Mouse (Mus musculus): ENCODE measurements around the gene Plxnb3. TPM values are rescaled to one million over a fixed set of nuclear protein-coding genes. Genes with fewer than 3 reads are reported as not detected.

Gene Plxnb3
- polyA plus RNA-seq, 1 experiment, result 0.66 TPM

GRCm38 (mm10) chrX:73805814-73806213 is 48.9 kb downstream of the Plxnb3 start:
- no peak for TF ChIP-seq MYOD1 (IDR thresholded peaks at IDR 0.05; ENCODE audit: control insufficient read depth in 1 of 3, insufficient read length in 2 of 3, low read depth in 2 of 3)
- TF ChIP-seq SRF (IDR thresholded peaks at IDR 0.05; ENCODE audit: control insufficient read depth, insufficient read length, low read depth), result no peak
- no peak for TF ChIP-seq TCF3 (IDR thresholded peaks at IDR 0.05; ENCODE audit: insufficient read length, low read depth)
- TF ChIP-seq USF1 (IDR thresholded peaks at IDR 0.05; ENCODE audit: low read depth), result no peak
- TF ChIP-seq POLR2AphosphoS2 (IDR thresholded peaks at IDR 0.05; ENCODE audit: insufficient read length, low read depth), result no peak
- TF ChIP-seq CEBPB (IDR thresholded peaks at IDR 0.05; ENCODE audit: insufficient read depth, poor library complexity, severe bottlenecking), result no peak
- no peak for TF ChIP-seq POLR2A (IDR thresholded peaks at IDR 0.05; ENCODE audit: insufficient read length, low read depth)
- no peak for TF ChIP-seq MAX (IDR thresholded peaks at IDR 0.05; ENCODE audit: low read depth)
- TF ChIP-seq REST (IDR thresholded peaks at IDR 0.05; ENCODE audit: insufficient read depth, insufficient read length), result no peak
- TF ChIP-seq MYOG (IDR thresholded peaks at IDR 0.05; ENCODE audit: control insufficient read depth in 1 of 3, insufficient read depth in 1 of 3, insufficient read length in 2 of 3, low read depth in 2 of 3), result no peak
- TF ChIP-seq E2F4 (IDR thresholded peaks at IDR 0.05; ENCODE audit: insufficient read depth), result no peak
- TF ChIP-seq TCF12 (IDR thresholded peaks at IDR 0.05; ENCODE audit: insufficient read depth, poor library complexity, severe bottlenecking), result no peak
- Histone ChIP-seq H3K4me3 (no peak overlapping the region), H3K27me3 (ENCODE audit: control insufficient read depth, insufficient read depth, insufficient read length) (no peaks in the 10 kb centered on the region), H3K4me2 (ENCODE audit: low read depth) (no peak overlapping the region), H3K79me2 (ENCODE audit: control insufficient read depth, insufficient read depth) (no peaks in the 10 kb centered on the region), H3K36me3 (ENCODE audit: control insufficient read depth, insufficient read depth) (no peaks in the 10 kb centered on the region), H3ac (ENCODE audit: control insufficient read depth, insufficient read length) (no peak overlapping the region)

GRCm38 (mm10) chrX:73815072-73815471 is 58.2 kb downstream of the Plxnb3 start:
- Histone ChIP-seq H3K36me3 (ENCODE audit: control insufficient read depth, insufficient read depth) (no peaks in the 10 kb centered on the region), H3K79me2 (ENCODE audit: control insufficient read depth, insufficient read depth) (no peaks in the 10 kb centered on the region), H3ac (ENCODE audit: control insufficient read depth, insufficient read length) (no peak overlapping the region), H3K4me2 (ENCODE audit: low read depth) (no peak overlapping the region), H3K27me3 (ENCODE audit: control insufficient read depth, insufficient read depth, insufficient read length) (peaks cover 7% of the 10 kb centered on the region), H3K4me3 (no peak overlapping the region)
- TF ChIP-seq MYOG (IDR thresholded peaks at IDR 0.05; ENCODE audit: control insufficient read depth in 1 of 3, insufficient read depth in 1 of 3, insufficient read length in 2 of 3, low read depth in 2 of 3) (no peak), USF1 (IDR thresholded peaks at IDR 0.05; ENCODE audit: low read depth) (no peak), MYOD1 (IDR thresholded peaks at IDR 0.05; ENCODE audit: control insufficient read depth in 1 of 3, insufficient read length in 2 of 3, low read depth in 2 of 3) (no peak), SRF (IDR thresholded peaks at IDR 0.05; ENCODE audit: control insufficient read depth, insufficient read length, low read depth) (no peak)

GRCm38 (mm10) chrX:73816596-73817314 is 59.9 kb downstream of the Plxnb3 start:
- Histone ChIP-seq H3K4me3 (no peak overlapping the region), H3K4me2 (ENCODE audit: low read depth) (no peak overlapping the region), H3K36me3 (ENCODE audit: control insufficient read depth, insufficient read depth) (no peaks in the 10 kb centered on the region), H3K79me2 (ENCODE audit: control insufficient read depth, insufficient read depth) (no peaks in the 10 kb centered on the region), H3ac (ENCODE audit: control insufficient read depth, insufficient read length) (no peak overlapping the region), H3K27me3 (ENCODE audit: control insufficient read depth, insufficient read depth, insufficient read length) (peaks cover 7% of the 10 kb centered on the region)
- no peak for TF ChIP-seq POLR2AphosphoS2 (IDR thresholded peaks at IDR 0.05; ENCODE audit: insufficient read length, low read depth)
- no peak for TF ChIP-seq E2F4 (IDR thresholded peaks at IDR 0.05; ENCODE audit: insufficient read depth)
- no peak for TF ChIP-seq TCF3 (IDR thresholded peaks at IDR 0.05; ENCODE audit: insufficient read length, low read depth)
- TF ChIP-seq MYOD1 (IDR thresholded peaks at IDR 0.05; ENCODE audit: control insufficient read depth in 1 of 3, insufficient read length in 2 of 3, low read depth in 2 of 3), result no peak
- TF ChIP-seq TCF12 (IDR thresholded peaks at IDR 0.05; ENCODE audit: insufficient read depth, poor library complexity, severe bottlenecking), result no peak
- TF ChIP-seq USF1 (IDR thresholded peaks at IDR 0.05; ENCODE audit: low read depth), result no peak

Other genes with a start within 250 kb of the Plxnb3 start
- gene Dusp9, start 117.7 kb upstream of the Plxnb3 start, polyA plus RNA-seq (2012; fragmentation: generic; extraction: Trizol), result 2.9 TPM
- 0.11 TPM for gene Pnck, start 97.0 kb upstream of the Plxnb3 start, polyA plus RNA-seq (2012; fragmentation: generic; extraction: Trizol)
- gene Slc6a8, start 83.9 kb upstream of the Plxnb3 start, polyA plus RNA-seq (2012; fragmentation: generic; extraction: Trizol), result 56.3 TPM
- gene Bcap31, start 40.9 kb upstream of the Plxnb3 start, polyA plus RNA-seq (2012; fragmentation: generic; extraction: Trizol), result 255 TPM
- 14.9 TPM for gene Abcd1, start 40.5 kb upstream of the Plxnb3 start, polyA plus RNA-seq (2012; fragmentation: generic; extraction: Trizol)
- 16.9 TPM for gene Srpk3, start 17.3 kb downstream of the Plxnb3 start, polyA plus RNA-seq (2012; fragmentation: generic; extraction: Trizol)
- 238 TPM for gene Idh3g, start 29.8 kb downstream of the Plxnb3 start, polyA plus RNA-seq (2012; fragmentation: generic; extraction: Trizol)
- 224 TPM for gene Ssr4, start 29.9 kb downstream of the Plxnb3 start, polyA plus RNA-seq (2012; fragmentation: generic; extraction: Trizol)
- 0.25 TPM for gene Pdzd4, start 67.9 kb downstream of the Plxnb3 start, polyA plus RNA-seq (2012; fragmentation: generic; extraction: Trizol)
- gene Avpr2, start 135.0 kb downstream of the Plxnb3 start, polyA plus RNA-seq (2012; fragmentation: generic; extraction: Trizol), result not detected
- 0.65 TPM for gene L1cam, start 139.0 kb downstream of the Plxnb3 start, polyA plus RNA-seq (2012; fragmentation: generic; extraction: Trizol)
- 0.24 TPM for gene Arhgap4, start 164.8 kb downstream of the Plxnb3 start, polyA plus RNA-seq (2012; fragmentation: generic; extraction: Trizol)
- 83.1 TPM for gene Naa10, start 164.9 kb downstream of the Plxnb3 start, polyA plus RNA-seq (2012; fragmentation: generic; extraction: Trizol)
- gene Renbp, start 173.8 kb downstream of the Plxnb3 start, polyA plus RNA-seq (2012; fragmentation: generic; extraction: Trizol), result 103 TPM
- gene Hcfc1, start 209.3 kb downstream of the Plxnb3 start, polyA plus RNA-seq (2012; fragmentation: generic; extraction: Trizol), result 38.1 TPM

All from myocyte (in vitro differentiated cells).